Mouse (Mus musculus): Measurements from ENCODE around the gene Vasp.

DNA sequence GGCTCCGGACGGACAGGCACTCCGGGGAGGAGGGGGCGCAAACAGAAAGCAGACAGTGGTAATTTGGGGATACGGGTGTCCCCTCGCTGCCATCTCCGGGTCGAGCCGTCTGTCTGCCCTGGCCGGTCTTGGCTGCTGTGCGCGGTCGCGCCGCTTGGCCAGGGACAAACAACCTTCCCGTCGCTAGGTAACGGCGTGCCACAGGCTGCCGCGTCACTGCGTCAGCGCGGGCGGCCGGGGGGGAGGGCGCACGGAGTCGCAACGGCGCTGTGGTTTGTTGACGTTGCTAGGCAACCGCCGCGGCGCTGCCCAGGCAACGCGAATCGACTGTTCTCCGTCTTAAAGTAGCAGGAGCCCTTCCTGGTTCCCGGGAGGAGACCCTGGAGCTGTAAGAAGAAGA, 48.3 kb upstream of the Vasp start:
- TF ChIP-seq POLR2A (IDR thresholded peaks at IDR 0.05; ENCODE audit: low read depth, low read length) (no peak), CTCF (IDR thresholded peaks at IDR 0.05; ENCODE audit: borderline replicate concordance, insufficient read depth, low read length) (no peak)
